Mouse (Mus musculus): ENCODE data around the gene Il10rb. TPM values are rescaled to one million over a fixed set of nuclear protein-coding genes. Genes with fewer than 3 reads are reported as not detected.

Gene Il10rb
- polyA plus RNA-seq, 1 experiment = 14.1 TPM

DNA sequence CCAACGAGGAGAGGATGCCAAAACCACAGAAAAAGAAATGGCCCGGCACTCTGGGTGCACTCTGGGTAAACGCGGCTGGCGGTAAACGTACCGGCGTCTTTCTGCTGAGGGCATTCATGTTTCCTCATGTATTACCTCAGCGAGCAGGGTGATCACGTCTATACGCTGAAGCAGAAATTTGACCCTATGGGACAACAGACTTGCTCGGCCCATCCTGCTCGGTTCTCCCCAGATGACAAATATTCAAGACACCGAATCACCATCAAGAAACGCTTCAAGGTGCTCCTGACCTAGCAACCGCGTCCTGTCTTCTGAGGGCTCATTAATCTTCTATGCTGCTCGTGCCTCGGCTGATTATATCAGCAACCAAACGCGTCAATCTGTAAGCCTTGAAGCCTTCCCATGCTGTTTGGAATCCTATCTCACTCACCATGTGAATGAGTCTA, 52.4 kb downstream of the Il10rb start:
- no peaks in the 10 kb centered on the region for H3K79me3 ChIP-seq (ENCODE audit: low read depth)
- TF ChIP-seq MAX (IDR thresholded peaks at IDR 0.05) (no peak), USF1 (IDR thresholded peaks at IDR 0.05; ENCODE audit: low read depth) (no peak), MYOG (IDR thresholded peaks at IDR 0.05; ENCODE audit: control insufficient read depth, extremely low read depth, insufficient read length) (no peak), CTCF (IDR thresholded peaks at IDR 0.05; ENCODE audit: control insufficient read depth, insufficient read depth, insufficient read length) (no peak), FOSL1 (IDR thresholded peaks at IDR 0.05; ENCODE audit: insufficient read depth, low read length, poor library complexity, severe bottlenecking) (no peak), CEBPB (IDR thresholded peaks at IDR 0.05; ENCODE audit: low read depth) (no peak), MYOD1 (IDR thresholded peaks at IDR 0.05; ENCODE audit: control insufficient read depth, insufficient read length, low read depth) (no peak)
- H3K36me3 ChIP-seq (ENCODE audit: control insufficient read depth, insufficient read depth) = no peaks in the 10 kb centered on the region
- no peaks in the 10 kb centered on the region for H3K79me2 ChIP-seq (ENCODE audit: control insufficient read depth, insufficient read depth)
- no peak overlapping the region for H3ac ChIP-seq (ENCODE audit: control insufficient read depth, insufficient read length, low read depth)
- no peaks in the 10 kb centered on the region for H3K27me3 ChIP-seq (ENCODE audit: control insufficient read depth, insufficient read depth, insufficient read length)
- no peak overlapping the region for H3K4me3 ChIP-seq (ENCODE audit: insufficient read depth, poor library complexity, severe bottlenecking)

DNA sequence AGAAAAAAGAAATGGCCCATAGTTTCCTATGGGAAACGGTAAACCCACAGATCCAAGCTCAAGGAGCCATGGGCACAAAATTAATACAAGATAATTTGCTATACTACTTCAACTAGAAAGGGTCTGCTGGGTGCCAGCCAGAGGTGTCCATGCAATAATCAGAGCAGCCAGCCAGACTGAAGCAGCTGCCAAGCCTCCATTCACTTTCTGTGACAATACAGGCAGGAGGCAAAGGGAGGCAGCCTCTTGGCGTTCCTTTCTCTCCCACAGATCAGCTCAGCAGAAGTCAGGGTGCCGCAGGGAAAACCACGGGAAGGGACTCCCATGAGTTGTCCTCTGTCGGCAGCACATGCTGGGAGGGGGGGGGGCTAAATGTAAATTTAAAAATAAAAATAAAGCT, 53.0 kb downstream of the Il10rb start:
- TF ChIP-seq MAX (IDR thresholded peaks at IDR 0.05) (no peak), MYOG (IDR thresholded peaks at IDR 0.05; ENCODE audit: control insufficient read depth, extremely low read depth, insufficient read length) (no peak), CTCF (IDR thresholded peaks at IDR 0.05; ENCODE audit: control insufficient read depth, insufficient read depth, insufficient read length) (no peak)

DNA sequence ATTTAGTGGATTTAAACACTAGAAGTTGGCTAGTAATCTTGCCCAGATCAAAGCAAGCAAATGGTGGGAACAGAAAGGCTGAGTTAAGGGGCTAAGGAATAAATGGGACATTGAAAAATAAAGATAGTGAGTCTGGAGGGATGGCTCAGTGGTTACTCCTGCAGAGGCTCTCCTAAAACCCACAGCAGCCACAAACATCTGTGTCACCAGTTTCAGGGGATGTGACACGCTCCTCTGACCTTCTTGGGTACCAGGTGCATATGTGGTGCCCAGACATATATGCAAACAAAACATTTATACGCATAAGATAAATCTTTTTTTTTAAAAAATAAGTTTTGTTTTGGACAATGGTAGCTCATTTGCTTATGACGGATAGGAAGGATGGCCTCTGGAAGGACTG, 53.4 kb downstream of the Il10rb start:
- Histone ChIP-seq H3K27me3 (ENCODE audit: control insufficient read depth, insufficient read depth, insufficient read length) (no peaks in the 10 kb centered on the region), H3K79me2 (ENCODE audit: control insufficient read depth, insufficient read depth) (no peaks in the 10 kb centered on the region), H3ac (ENCODE audit: control insufficient read depth, insufficient read length, low read depth) (no peak overlapping the region), H3K4me3 (ENCODE audit: insufficient read depth, poor library complexity, severe bottlenecking) (no peak overlapping the region), H3K79me3 (ENCODE audit: low read depth) (no peaks in the 10 kb centered on the region), H3K36me3 (ENCODE audit: control insufficient read depth, insufficient read depth) (no peaks in the 10 kb centered on the region)
- TF ChIP-seq USF1 (IDR thresholded peaks at IDR 0.05; ENCODE audit: low read depth) (no peak), CTCF (IDR thresholded peaks at IDR 0.05; ENCODE audit: control insufficient read depth, insufficient read depth, insufficient read length) (no peak), MYOD1 (IDR thresholded peaks at IDR 0.05; ENCODE audit: control insufficient read depth, insufficient read length, low read depth) (no peak), MAX (IDR thresholded peaks at IDR 0.05) (no peak), CEBPB (IDR thresholded peaks at IDR 0.05; ENCODE audit: low read depth) (no peak), MYOG (IDR thresholded peaks at IDR 0.05; ENCODE audit: control insufficient read depth, extremely low read depth, insufficient read length) (no peak)

More for the DNA sequence above, 53.0 kb downstream of the Il10rb start:
- Histone ChIP-seq H3K36me3 (ENCODE audit: control insufficient read depth, insufficient read depth) (no peaks in the 10 kb centered on the region), H3K4me3 (ENCODE audit: insufficient read depth, poor library complexity, severe bottlenecking) (no peak overlapping the region), H3K79me3 (ENCODE audit: low read depth) (no peaks in the 10 kb centered on the region), H3K79me2 (ENCODE audit: control insufficient read depth, insufficient read depth) (no peaks in the 10 kb centered on the region), H3ac (ENCODE audit: control insufficient read depth, insufficient read length, low read depth) (no peak overlapping the region), H3K27me3 (ENCODE audit: control insufficient read depth, insufficient read depth, insufficient read length) (no peaks in the 10 kb centered on the region)

DNA sequence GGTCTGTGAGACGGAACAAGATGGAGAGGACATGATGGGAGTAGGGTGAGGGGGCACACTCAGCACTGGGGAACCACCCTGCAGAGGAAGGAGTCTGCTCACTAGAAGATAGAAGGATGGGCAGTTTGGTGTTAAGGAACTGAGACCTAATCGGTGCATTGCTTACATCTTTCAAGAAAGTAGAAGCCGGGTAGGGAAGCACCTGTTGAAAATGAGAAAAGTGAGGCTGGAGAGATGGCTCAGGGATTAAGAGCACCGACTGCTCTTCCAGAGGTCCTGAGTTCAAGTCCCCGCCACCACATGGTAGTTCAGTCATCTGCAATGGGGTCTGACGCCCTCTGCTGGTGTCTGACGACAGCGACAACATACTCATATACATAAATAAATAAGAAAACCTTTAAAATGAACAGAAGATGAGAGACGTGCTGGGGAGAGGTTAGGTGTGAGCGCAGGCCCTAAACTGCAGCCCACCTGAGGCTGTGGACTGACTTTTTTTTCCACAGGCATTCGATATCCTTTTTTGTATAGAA, 53.9 kb downstream of the Il10rb start:
- Histone ChIP-seq H3K27me3 (ENCODE audit: control insufficient read depth, insufficient read depth, insufficient read length) (no peaks in the 10 kb centered on the region), H3K4me3 (ENCODE audit: insufficient read depth, poor library complexity, severe bottlenecking) (no peak overlapping the region), H3ac (ENCODE audit: control insufficient read depth, insufficient read length, low read depth) (no peak overlapping the region), H3K36me3 (ENCODE audit: control insufficient read depth, insufficient read depth) (no peaks in the 10 kb centered on the region), H3K79me3 (ENCODE audit: low read depth) (no peaks in the 10 kb centered on the region), H3K79me2 (ENCODE audit: control insufficient read depth, insufficient read depth) (no peaks in the 10 kb centered on the region)
- TF ChIP-seq FOSL1 (IDR thresholded peaks at IDR 0.05; ENCODE audit: insufficient read depth, low read length, poor library complexity, severe bottlenecking) (no peak), CEBPB (IDR thresholded peaks at IDR 0.05; ENCODE audit: low read depth) (no peak), MYOD1 (IDR thresholded peaks at IDR 0.05; ENCODE audit: control insufficient read depth, insufficient read length, low read depth) (no peak), USF1 (IDR thresholded peaks at IDR 0.05; ENCODE audit: low read depth) (no peak), CTCF (IDR thresholded peaks at IDR 0.05; ENCODE audit: control insufficient read depth, insufficient read depth, insufficient read length) (no peak)

DNA sequence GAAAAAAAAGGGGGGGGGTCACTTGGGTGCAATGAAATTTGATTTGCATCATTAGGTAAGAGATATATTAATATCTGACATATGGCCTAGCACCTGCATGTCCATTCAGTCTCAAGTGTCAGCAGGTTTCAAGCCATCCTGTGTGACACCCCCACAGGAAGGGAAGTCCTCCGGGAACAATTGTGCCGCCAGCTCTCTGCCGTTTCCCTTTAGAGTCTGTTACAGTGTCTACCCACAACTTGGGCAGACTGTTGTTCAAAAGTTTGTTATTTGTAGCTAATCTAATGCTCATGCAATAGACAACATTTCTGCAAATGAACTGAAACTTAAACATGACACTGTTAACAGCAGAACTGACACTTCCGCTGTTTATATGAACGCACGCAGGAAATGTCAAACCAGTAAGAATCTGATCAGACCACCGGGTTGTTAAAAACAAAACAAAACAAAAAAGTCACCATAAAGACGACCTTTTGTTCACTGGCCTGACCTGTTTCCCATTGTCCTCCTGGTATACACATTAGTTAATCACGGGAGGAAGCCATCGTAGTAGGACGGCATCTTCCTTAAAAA, 55.2 kb downstream of the Il10rb start:
- H3K36me3 ChIP-seq (ENCODE audit: control insufficient read depth, insufficient read depth) = no peaks in the 10 kb centered on the region
- no peaks in the 10 kb centered on the region for H3K79me2 ChIP-seq (ENCODE audit: control insufficient read depth, insufficient read depth)
- H3ac ChIP-seq (ENCODE audit: control insufficient read depth, insufficient read length, low read depth) = no peak overlapping the region
- no peaks in the 10 kb centered on the region for H3K27me3 ChIP-seq (ENCODE audit: control insufficient read depth, insufficient read depth, insufficient read length)
- H3K4me3 ChIP-seq (ENCODE audit: insufficient read depth, poor library complexity, severe bottlenecking) = no peak overlapping the region
- H3K79me3 ChIP-seq (ENCODE audit: low read depth) = no peaks in the 10 kb centered on the region
- TF ChIP-seq FOSL1 (IDR thresholded peaks at IDR 0.05; ENCODE audit: insufficient read depth, low read length, poor library complexity, severe bottlenecking) (no peak), MAX (IDR thresholded peaks at IDR 0.05) (no peak), MYOD1 (IDR thresholded peaks at IDR 0.05; ENCODE audit: control insufficient read depth, insufficient read length, low read depth) (no peak), CEBPB (IDR thresholded peaks at IDR 0.05; ENCODE audit: low read depth) (no peak), MYOG (IDR thresholded peaks at IDR 0.05; ENCODE audit: control insufficient read depth, extremely low read depth, insufficient read length) (no peak), CTCF (IDR thresholded peaks at IDR 0.05; ENCODE audit: control insufficient read depth, insufficient read depth, insufficient read length) (no peak), USF1 (IDR thresholded peaks at IDR 0.05; ENCODE audit: low read depth) (no peak)

DNA sequence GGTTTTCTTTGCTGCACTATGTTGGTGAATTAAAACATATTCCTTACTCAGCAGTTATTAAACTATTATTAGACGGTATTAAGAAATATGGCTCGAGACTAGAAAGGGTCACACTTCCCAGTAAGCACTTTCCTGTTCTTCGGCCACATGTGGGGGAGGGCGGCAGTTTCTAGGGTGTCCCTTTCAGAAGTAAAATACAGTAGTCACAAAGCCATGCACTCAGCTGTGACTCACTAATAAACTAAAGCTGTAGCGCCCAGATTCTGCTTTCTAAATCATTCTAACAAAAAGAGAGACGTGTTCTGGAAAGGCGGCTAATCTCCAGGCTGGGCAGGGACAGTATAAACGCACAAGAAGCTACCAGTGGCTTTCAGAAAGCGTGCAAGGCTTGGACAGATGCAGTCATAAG, 55.8 kb downstream of the Il10rb start:
- no peaks in the 10 kb centered on the region for H3K79me2 ChIP-seq (ENCODE audit: control insufficient read depth, insufficient read depth)
- H3K36me3 ChIP-seq (ENCODE audit: control insufficient read depth, insufficient read depth) = no peaks in the 10 kb centered on the region
- H3ac ChIP-seq (ENCODE audit: control insufficient read depth, insufficient read length, low read depth) = no peak overlapping the region
- no peaks in the 10 kb centered on the region for H3K27me3 ChIP-seq (ENCODE audit: control insufficient read depth, insufficient read depth, insufficient read length)
- no peak overlapping the region for H3K4me3 ChIP-seq (ENCODE audit: insufficient read depth, poor library complexity, severe bottlenecking)
- no peak for TF ChIP-seq CEBPB (IDR thresholded peaks at IDR 0.05; ENCODE audit: low read depth)
- no peak for TF ChIP-seq MYOG (IDR thresholded peaks at IDR 0.05; ENCODE audit: control insufficient read depth, extremely low read depth, insufficient read length)
- no peak for TF ChIP-seq MAX (IDR thresholded peaks at IDR 0.05)
- no peak for TF ChIP-seq FOSL1 (IDR thresholded peaks at IDR 0.05; ENCODE audit: insufficient read depth, low read length, poor library complexity, severe bottlenecking)
- TF ChIP-seq USF1 (IDR thresholded peaks at IDR 0.05; ENCODE audit: low read depth) = no peak
- TF ChIP-seq CTCF (IDR thresholded peaks at IDR 0.05; ENCODE audit: control insufficient read depth, insufficient read depth, insufficient read length) = no peak
- no peak for TF ChIP-seq MYOD1 (IDR thresholded peaks at IDR 0.05; ENCODE audit: control insufficient read depth, insufficient read length, low read depth)
- H3K79me3 ChIP-seq (ENCODE audit: low read depth) = no peaks in the 10 kb centered on the region

All from C2C12 (cell line).